Mouse (Mus musculus) hindbrain, embryonic 13.5 days (tissue): ENCODE results near the gene Olfr718-ps1. TPM values are rescaled to one million over a fixed set of nuclear protein-coding genes. Genes with fewer than 3 reads are reported as not detected.
"Not testable (repeated sequence)": the region's sequence is repeated elsewhere in the genome, so short reads cannot be mapped to it uniquely, and the experiment has no call there.

Experiments
- ATAC-seq: fragments of 200-750 bp; cut with Nextera tagmentation; 2 replicates; pipeline ENCODE4 v1.8.0; 2017; ENCODE audit warnings: moderate TSS enrichment; ENCODE audit not compliant: low FRiP score
- H3K27ac ChIP-seq: fragments of 300-500 bp; sonication (generic); 2 replicates; pipeline ENCODE4 v1.5.1; 2015; ENCODE audit warnings: inconsistent platforms, mild to moderate bottlenecking, moderate library complexity
- H3K27me3 ChIP-seq: fragments of 300-500 bp; sonication (generic); 2 replicates; pipeline ENCODE4 v1.6.1; 2015; ENCODE audit warnings: mild to moderate bottlenecking, inconsistent platforms
- H3K36me3 ChIP-seq: fragments of 300-500 bp; sonication (generic); 2 replicates; pipeline ENCODE4 v1.6.1; 2015; ENCODE audit warnings: mild to moderate bottlenecking, inconsistent platforms
- H3K4me1 ChIP-seq: fragments of 300-500 bp; sonication (generic); replicated peaks from 2 replicates; pipeline ENCODE4 v1.6.1; 2015; ENCODE audit warnings: inconsistent platforms
- H3K4me2 ChIP-seq: fragments of 300-500 bp; sonication (generic); 2 replicates; pipeline ENCODE4 v1.6.1; 2015; ENCODE audit warnings: inconsistent platforms, mild to moderate bottlenecking, moderate library complexity
- H3K4me3 ChIP-seq: fragments of 300-500 bp; sonication (generic); 2 replicates; pipeline ENCODE4 v1.5.1; 2015; ENCODE audit warnings: mild to moderate bottlenecking, inconsistent platforms
- H3K9ac ChIP-seq: fragments of 300-500 bp; sonication (generic); 2 replicates; pipeline ENCODE4 v1.6.1; 2015; ENCODE audit warnings: mild to moderate bottlenecking, inconsistent platforms
- H3K9me3 ChIP-seq: fragments of 300-500 bp; sonication (generic); 2 replicates; pipeline ENCODE4 v1.6.1; 2016; ENCODE audit warnings: inconsistent platforms
- WGBS: fragments of 180-500 bp; shearing (Covaris S2); methylation state at CpG from one replicate; pipeline ENCODE4 v1.1.7; 2015; 5-methylcytosine and 5-hydroxymethylcytosine counted together
- polyA plus RNA-seq: library from polyadenylated mRNA; unstranded; fragments of >200 nt; fragmentation: Nextera tagmentation; extraction: Ambion mirVana; gene quantifications from 2 replicates; pipeline ENCODE4 v1.2.1, GENCODE M21; 2015

Olfr718-ps1 gene
- 0.08 TPM in 1 of 2 replicates, not detected in the other for polyA plus RNA-seq

DNA sequence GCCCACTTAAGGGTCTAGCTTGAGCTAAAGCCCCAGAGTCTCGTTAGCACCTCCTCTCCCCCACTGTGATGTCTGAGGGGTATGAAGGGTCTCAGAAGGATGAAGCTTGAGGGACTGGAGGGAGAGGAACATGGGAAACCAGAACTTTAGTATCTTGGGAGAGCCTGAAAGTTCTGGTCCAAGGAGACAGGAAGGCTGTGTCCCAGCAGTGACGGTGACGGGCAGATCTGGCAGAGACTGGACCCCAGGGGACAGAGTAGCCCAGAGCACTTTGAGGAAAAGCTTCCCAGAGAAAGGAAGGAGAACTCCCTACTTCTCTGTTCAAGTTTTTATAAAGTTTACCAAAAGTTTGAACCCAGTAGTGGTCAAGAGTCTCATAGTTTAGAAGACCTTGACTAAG lies at the start of gene Olfr718-ps1:
Gene Olfr718-ps1 (minus strand): TSS at position 101 of the 400 bp plus-strand sequence.
- Histone ChIP-seq H3K9me3 (peaks cover 11% of the 10 kb centered on the region; the same call in 1 of the 2 replicates), H3K9ac (no peak within 1 kb of the TSS), H3K4me1 (no peaks in the 10 kb centered on the region), H3K27me3 (no peaks in the 10 kb centered on the region), H3K4me2 (no peak within 1 kb of the TSS), H3K27ac (no peak within 1 kb of the TSS), H3K4me3 (no peak within 1 kb of the TSS), H3K36me3 (no peaks in the 10 kb centered on the region)
- WGBS: 68% methylated on average over 3 of the region's 3 CpGs
- no peak for ATAC-seq

DNA sequence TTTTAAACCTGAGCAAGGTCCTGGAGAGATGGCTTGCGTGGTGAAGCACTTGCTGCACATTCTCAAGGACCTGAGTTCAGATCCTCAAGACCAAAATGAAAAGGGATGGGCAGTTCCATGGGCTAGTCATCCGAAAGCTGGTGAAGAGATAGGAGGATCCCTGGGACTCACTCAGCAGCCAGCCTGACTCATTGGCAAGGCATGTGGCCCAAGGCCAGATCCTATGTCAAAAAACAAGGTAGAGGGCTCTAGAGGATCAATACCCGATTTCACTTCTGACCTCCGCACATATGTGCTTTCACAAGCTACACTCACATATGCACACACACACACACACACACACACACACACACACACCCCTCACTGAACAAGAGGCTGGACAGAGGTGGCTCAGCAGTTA lies 49.1 kb upstream of the Olfr718-ps1 start:
- H3K9me3 ChIP-seq: no peaks in the 10 kb centered on the region
- no peak overlapping the region for H3K9ac ChIP-seq
- H3K36me3 ChIP-seq: no peaks in the 10 kb centered on the region
- WGBS: 83% methylated on average over 4 of the region's 4 CpGs
- no peak overlapping the region for H3K4me3 ChIP-seq
- H3K27me3 ChIP-seq: no peaks in the 10 kb centered on the region; the same call in 1 of the 2 replicates
- no peaks in the 10 kb centered on the region for H3K4me1 ChIP-seq
- no peak overlapping the region for H3K27ac ChIP-seq
- ATAC-seq: no peak
- H3K4me2 ChIP-seq: no peak overlapping the region

GRCm38 (mm10) chr5:143195166-143195565 lies 47.8 kb upstream of the Olfr718-ps1 start:
- Histone ChIP-seq H3K4me2 (no peak overlapping the region), H3K4me1 (no peaks in the 10 kb centered on the region), H3K9me3 (no peaks in the 10 kb centered on the region), H3K4me3 (no peak overlapping the region), H3K27me3 (no peaks in the 10 kb centered on the region; the same call in 1 of the 2 replicates), H3K36me3 (no peaks in the 10 kb centered on the region), H3K27ac (no peak overlapping the region), H3K9ac (no peak overlapping the region)
- 79% methylated on average over 2 of the region's 2 CpGs for WGBS
- ATAC-seq: no peak

- not testable (repeated sequence) for H3K9ac ChIP-seq, H3K27ac ChIP-seq, ATAC-seq, H3K4me1 ChIP-seq, H3K4me3 ChIP-seq, H3K4me2 ChIP-seq, H3K27me3 ChIP-seq, H3K9me3 ChIP-seq, H3K36me3 ChIP-seq
- 80% methylated on average over 8 of the region's 8 CpGs for WGBS
These were observed 47.4 kb upstream of the Olfr718-ps1 start for GRCm38 (mm10) chr5:143194747-143195146.

GRCm38 (mm10) chr5:143192806-143193205 lies 45.4 kb upstream of the Olfr718-ps1 start:
- H3K9ac ChIP-seq: no peak overlapping the region
- H3K36me3 ChIP-seq: no peaks in the 10 kb centered on the region
- no peaks in the 10 kb centered on the region for H3K4me1 ChIP-seq
- H3K9me3 ChIP-seq: no peaks in the 10 kb centered on the region
- H3K27me3 ChIP-seq: no peaks in the 10 kb centered on the region; the same call in 1 of the 2 replicates
- H3K4me2 ChIP-seq: no peak overlapping the region
- WGBS: 90% methylated on average over 8 of the region's 8 CpGs
- no peak for ATAC-seq
- H3K4me3 ChIP-seq: no peak overlapping the region
- H3K27ac ChIP-seq: no peak overlapping the region

DNA sequence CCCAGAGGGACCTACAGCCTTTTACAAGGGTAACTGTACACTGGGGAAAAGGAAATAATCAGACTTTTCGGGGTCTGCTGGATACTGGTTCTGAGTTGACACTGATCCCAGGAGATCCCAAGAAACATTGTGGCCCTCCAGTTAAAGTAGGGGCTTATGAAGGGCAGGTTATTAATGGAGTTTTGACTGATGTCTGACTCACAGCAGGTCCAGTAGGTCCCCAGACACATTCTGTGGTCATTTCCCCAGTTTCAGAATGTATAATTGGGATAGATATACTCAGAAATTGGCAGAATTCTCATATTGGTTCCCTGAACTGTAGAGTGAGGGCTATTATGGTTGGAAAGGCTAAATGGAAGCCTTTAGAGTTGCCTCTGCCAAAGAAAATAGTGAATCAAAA lies 40.6 kb upstream of the Olfr718-ps1 start:
- WGBS: 95% methylated on average over 1 of the region's 1 CpGs
- not testable (repeated sequence) for ATAC-seq, H3K27me3 ChIP-seq, H3K27ac ChIP-seq, H3K9me3 ChIP-seq, H3K4me2 ChIP-seq, H3K4me3 ChIP-seq, H3K9ac ChIP-seq, H3K4me1 ChIP-seq, H3K36me3 ChIP-seq

GRCm38 (mm10) chr5:143180255-143181076 lies 33.1 kb upstream of the Olfr718-ps1 start, which contains the start of the genes Rbak and Spdye4b:
Rbak (minus strand) TSS chr5:143180775.
Spdye4b (plus strand) TSS chr5:143181017.
- H3K4me1 ChIP-seq: peaks cover 16% of the 10 kb centered on the region
- H3K27me3 ChIP-seq: no peaks in the 10 kb centered on the region; the same call in 1 of the 2 replicates
- H3K4me2 ChIP-seq: peak within 1 kb of the TSS; percentile 86
- peaks cover 30% of the 10 kb centered on the region for H3K36me3 ChIP-seq
- H3K27ac ChIP-seq: peak within 1 kb of the TSS; percentile 93
- WGBS: under 1% methylated on average over 58 of the region's 58 CpGs
- H3K9ac ChIP-seq: peak within 1 kb of the TSS; percentile 97
- peaks cover 5% of the 10 kb centered on the region; the same call in 1 of the 2 replicates for H3K9me3 ChIP-seq
- H3K4me3 ChIP-seq: peak within 1 kb of the TSS; percentile 90
- peak; percentile 98 for ATAC-seq

- Histone ChIP-seq H3K9ac (peak overlapping the region; percentile 97), H3K4me2 (peak overlapping the region; percentile 86), H3K36me3 (peaks cover 43% of the 10 kb centered on the region), H3K4me3 (peak overlapping the region; percentile 90; the same call in 1 of the 2 replicates), H3K9me3 (peaks cover 5% of the 10 kb centered on the region; the same call in 1 of the 2 replicates), H3K4me1 (peaks cover 16% of the 10 kb centered on the region), H3K27ac (no peak overlapping the region), H3K27me3 (no peaks in the 10 kb centered on the region)
- no peak for ATAC-seq
- WGBS: 41% methylated on average over 6 of the region's 6 CpGs
These were observed 31.8 kb upstream of the Olfr718-ps1 start for GRCm38 (mm10) chr5:143179179-143179578.

DNA sequence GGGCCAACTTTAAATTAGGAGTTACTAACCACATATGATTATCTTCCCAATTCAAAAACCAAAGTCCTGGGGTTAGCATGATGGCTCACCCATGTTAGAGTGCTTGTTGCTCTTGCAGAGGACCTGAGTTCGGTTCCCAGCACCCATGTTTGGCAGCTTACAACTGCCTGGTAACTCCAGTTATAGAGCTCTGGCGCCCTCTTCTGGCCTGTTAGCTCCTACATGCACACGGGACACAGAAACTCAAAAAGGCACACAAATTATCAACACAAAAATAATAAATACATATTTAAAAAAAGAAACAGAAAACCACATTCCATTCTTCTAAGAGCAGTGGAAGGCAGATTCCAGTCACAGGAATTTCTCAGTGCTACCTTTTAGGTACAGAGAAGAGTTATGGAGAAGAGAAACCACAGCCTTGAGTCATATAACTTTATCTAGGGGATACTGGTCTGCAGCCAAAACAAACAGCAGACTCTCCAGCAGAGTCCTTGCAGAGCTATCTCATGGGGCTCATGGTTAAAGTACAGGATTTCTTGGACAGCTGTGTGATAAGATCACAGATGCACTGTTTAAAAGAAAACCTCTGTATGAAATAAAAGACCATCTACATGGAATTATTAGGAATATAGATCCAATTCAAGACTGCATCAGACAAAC lies 30.3 kb upstream of the Olfr718-ps1 start:
- Histone ChIP-seq H3K9ac (no peak overlapping the region), H3K27ac (no peak overlapping the region), H3K9me3 (peaks cover 5% of the 10 kb centered on the region; the same call in 1 of the 2 replicates), H3K4me1 (peaks cover 16% of the 10 kb centered on the region), H3K4me2 (no peak overlapping the region), H3K36me3 (peaks cover 58% of the 10 kb centered on the region), H3K4me3 (no peak overlapping the region), H3K27me3 (no peaks in the 10 kb centered on the region)
- WGBS: 90% methylated on average over 3 of the region's 3 CpGs
- no peak for ATAC-seq

DNA sequence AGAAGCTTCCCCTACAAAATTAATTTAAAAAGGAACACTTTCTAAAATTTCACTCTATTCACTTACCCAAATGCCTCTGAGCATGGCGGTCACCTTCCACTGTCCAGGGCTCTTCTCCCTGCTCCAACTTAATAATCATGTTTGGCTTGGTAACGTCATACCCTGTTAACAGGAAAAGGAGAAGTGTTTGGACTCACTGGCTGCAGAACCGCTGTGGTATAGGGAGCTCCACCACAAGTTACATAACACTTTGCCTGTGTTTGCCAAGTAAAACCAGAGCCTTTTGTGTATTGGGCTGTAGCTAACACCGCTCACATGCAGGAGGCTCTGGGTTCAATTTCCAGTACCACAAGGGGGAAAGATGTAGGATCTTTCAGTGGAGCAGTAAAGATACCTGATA lies 28.6 kb upstream of the Olfr718-ps1 start:
- Histone ChIP-seq H3K4me2 (no peak overlapping the region), H3K27ac (no peak overlapping the region), H3K4me3 (no peak overlapping the region), H3K4me1 (peaks cover 16% of the 10 kb centered on the region), H3K9ac (no peak overlapping the region), H3K27me3 (no peaks in the 10 kb centered on the region), H3K36me3 (peaks cover 75% of the 10 kb centered on the region), H3K9me3 (peaks cover 5% of the 10 kb centered on the region; the same call in 1 of the 2 replicates)
- ATAC-seq: no peak
- 97% methylated on average over 4 of the region's 4 CpGs for WGBS

- H3K4me1 ChIP-seq: no peaks in the 10 kb centered on the region
- WGBS: 15% methylated on average over 18 of the region's 18 CpGs
- H3K4me2 ChIP-seq: no peak overlapping the region
- ATAC-seq: no peak
- H3K27ac ChIP-seq: no peak overlapping the region
- H3K9ac ChIP-seq: no peak overlapping the region
- 0 out of 2 replicates have a peak, but pooled peaks cover 5% of the 10 kb centered on the region for H3K27me3 ChIP-seq
- H3K9me3 ChIP-seq: no peaks in the 10 kb centered on the region
- no peak overlapping the region for H3K4me3 ChIP-seq
- no peaks in the 10 kb centered on the region for H3K36me3 ChIP-seq
These were observed 18.2 kb upstream of the Olfr718-ps1 start for GRCm38 (mm10) chr5:143165508-143166070.

DNA sequence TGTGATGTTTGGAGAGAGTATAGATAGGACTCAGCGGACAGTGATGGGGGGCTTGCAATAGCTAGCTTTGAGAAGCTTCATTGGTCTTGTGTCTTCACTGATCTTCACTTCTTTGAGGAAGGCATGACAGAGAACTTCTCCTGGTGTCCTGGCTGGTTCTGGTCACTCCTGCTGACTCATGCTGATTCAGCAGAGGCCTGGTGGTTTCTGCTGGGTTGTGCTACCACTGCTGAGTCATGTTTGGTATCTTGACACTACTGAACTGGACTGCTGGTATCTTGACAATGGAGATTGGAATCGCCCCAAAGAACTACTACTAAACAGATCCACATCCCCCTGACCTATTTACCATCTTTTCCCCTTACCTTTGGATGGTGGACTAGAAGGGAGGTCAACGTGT lies 8.2 kb upstream of the Olfr718-ps1 start:
- 0 out of 2 replicates have a peak, but pooled peaks cover 5% of the 10 kb centered on the region for H3K4me1 ChIP-seq
- H3K27ac ChIP-seq: no peak overlapping the region
- WGBS: 86% methylated on average over 3 of the region's 3 CpGs
- no peak overlapping the region for H3K4me3 ChIP-seq
- H3K9ac ChIP-seq: no peak overlapping the region
- no peak for ATAC-seq
- H3K27me3 ChIP-seq: peaks cover 53% of the 10 kb centered on the region
- H3K4me2 ChIP-seq: no peak overlapping the region
- no peaks in the 10 kb centered on the region for H3K36me3 ChIP-seq
- H3K9me3 ChIP-seq: 0 out of 2 replicates have a peak, but pooled peaks cover 1% of the 10 kb centered on the region
